Mouse (Mus musculus) spleen, adult 2 months (tissue): Measurements from ENCODE around the gene Hint1.

Source experiments
- CTCF ChIP-seq: fragments of 200-500 bp; IDR thresholded peaks from 2 replicates; pipeline ENCODE4 v1.5.1; 2011; ENCODE audit warnings: mild to moderate bottlenecking, inconsistent platforms; ENCODE audit not compliant: insufficient read depth, insufficient read length, insufficient replicate concordance; ENCODE audit errors: extremely low read depth
- POLR2A ChIP-seq: fragments of 200-500 bp; IDR thresholded peaks from 2 replicates; pipeline ENCODE4 v1.6.1; 2011; ENCODE audit warnings: low read depth, low read length, inconsistent platforms

GRCm38 (mm10) chr11:54882671-54883070, 16.5 kb downstream of the Hint1 start:
- TF ChIP-seq POLR2A (no peak), CTCF (no peak)
